In the genomic region with DNA sequence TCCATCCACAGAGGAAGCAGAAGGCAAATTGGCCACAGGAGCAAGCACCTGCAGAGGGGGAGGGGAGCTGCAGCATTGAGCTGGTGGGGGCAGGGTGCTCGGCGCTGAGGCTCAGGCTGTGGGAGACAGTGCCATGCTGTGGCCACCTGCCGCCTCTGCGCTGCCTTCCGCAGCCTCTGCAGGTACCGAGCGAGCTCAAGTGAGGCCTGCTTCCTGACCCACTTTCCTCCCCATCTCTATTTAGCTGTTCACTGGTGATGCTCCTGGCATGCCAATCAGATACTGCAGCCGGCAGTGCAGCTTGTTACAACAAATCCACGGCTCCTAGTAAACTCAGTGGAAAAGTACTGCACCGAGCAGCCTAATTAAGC, we compare ENCODE assay signal across 8 mouse cellular contexts.
DNase-seq lines count a peak whose midpoint lies in the region; ATAC-seq and TF ChIP-seq lines count a peak whose summit lies in the region.

No protein-coding gene starts in this region.

- no peaks in the 10 kb centered on the region for H3K79me2 ChIP-seq in CH12.LX (replicated peaks; ENCODE audit: control insufficient read depth, extremely low read depth, insufficient read depth, poor library complexity, severe bottlenecking)

- ATAC-seq in embryonic facial prominence, embryonic 14.5 days (ENCODE audit: low read depth), result peak; percentile 84
- peak; percentile 75; the same call in 1 of the 2 replicates for ATAC-seq in intestine, embryonic 14.5 days (replicated peaks; ENCODE audit: low FRiP score, low TSS enrichment, low read depth)
- ATAC-seq in midbrain, embryonic 14.5 days (ENCODE audit: low FRiP score, low TSS enrichment), result peak; percentile 87
- ATAC-seq in stomach, postnatal 0 days (ENCODE audit: low FRiP score, low TSS enrichment), result peak; percentile 63; the same call in 1 of the 2 replicates

- peaks cover 0 to 31% of the 10 kb centered on the region in 2 experiments for H3K36me3 ChIP-seq in CH12.LX (replicated peaks in 1 of 2; ENCODE audit: control insufficient read depth in 1 of 2, insufficient read depth in 1 of 2, low read length in 1 of 2)
- H3K36me3 ChIP-seq in embryonic facial prominence, embryonic 14.5 days (ENCODE audit: control insufficient read depth, insufficient read depth, low read length), result no peaks in the 10 kb centered on the region
- no peaks in the 10 kb centered on the region for H3K36me3 ChIP-seq in intestine, embryonic 14.5 days (ENCODE audit: control insufficient read depth, insufficient read depth, low read length)
- no peaks in the 10 kb centered on the region for H3K36me3 ChIP-seq in midbrain, embryonic 14.5 days (ENCODE audit: control insufficient read depth, insufficient read depth, low read length)
- no peaks in the 10 kb centered on the region for H3K36me3 ChIP-seq in stomach, postnatal 0 days (ENCODE audit: control insufficient read depth, insufficient read depth, low read length)

- no peak for TF ChIP-seq EP300 in CH12.LX (IDR thresholded peaks at IDR 0.05; ENCODE audit: low read length)
- TF ChIP-seq EP300 in stomach, postnatal 0 days (optimal IDR thresholded peaks at IDR 0.05), result no peak

- no peak for TF ChIP-seq POLR2A in CH12.LX (IDR thresholded peaks at IDR 0.05; ENCODE audit: low read depth, low read length)

- 14% methylated on average over 10 of the region's 10 CpGs for WGBS in embryonic facial prominence, embryonic 14.5 days
- 28% methylated on average over 10 of the region's 10 CpGs for WGBS in intestine, embryonic 14.5 days
- 15% methylated on average over 10 of the region's 10 CpGs for WGBS in midbrain, embryonic 14.5 days
- WGBS in stomach, postnatal 0 days, result 37% methylated on average over 10 of the region's 10 CpGs

- no peaks in the 10 kb centered on the region for H3K27me3 ChIP-seq in CH12.LX (replicated peaks)
- H3K27me3 ChIP-seq in embryonic facial prominence, embryonic 14.5 days (replicated peaks; ENCODE audit: control insufficient read depth, insufficient read depth, low read length), result no peaks in the 10 kb centered on the region
- H3K27me3 ChIP-seq in intestine, embryonic 14.5 days (replicated peaks; ENCODE audit: control insufficient read depth, insufficient read depth, low read length), result no peaks in the 10 kb centered on the region
- no peaks in the 10 kb centered on the region for H3K27me3 ChIP-seq in midbrain, embryonic 14.5 days (ENCODE audit: control insufficient read depth, insufficient read depth, low read length)
- no peaks in the 10 kb centered on the region for H3K27me3 ChIP-seq in stomach, postnatal 0 days (ENCODE audit: control insufficient read depth, insufficient read depth, low read length)

- in situ Hi-C loops in CH12.LX (cut with MboI; ENCODE audit: low pct_ligation_motif_present, low pct_unique_long_range_greater_than_20kb, low sequenced_read_pairs), result no loop called here

- no peak overlapping the region for H3K4me3 ChIP-seq in CH12.LX (replicated peaks in 1 of 3; ENCODE audit: low read depth in 2 of 3, low read length in 2 of 3, poor library complexity in 1 of 3)
- H3K4me3 ChIP-seq in embryonic facial prominence, embryonic 14.5 days (ENCODE audit: low read depth, low read length), result no peak overlapping the region
- H3K4me3 ChIP-seq in intestine, embryonic 14.5 days (ENCODE audit: low read depth, low read length), result no peak overlapping the region
- no peak overlapping the region for H3K4me3 ChIP-seq in midbrain, embryonic 14.5 days (replicated peaks; ENCODE audit: low read depth, low read length)
- H3K4me3 ChIP-seq in stomach, postnatal 0 days (ENCODE audit: low read depth, low read length), result no peak overlapping the region

- peak; percentile 67 for TF ChIP-seq RAD21 in CH12.LX (IDR thresholded peaks at IDR 0.05; ENCODE audit: low read depth, low read length)

- DNase-seq in CH12.LX (ENCODE audit: extremely low read depth), result peak; percentile 53
- peak; percentile 29 for DNase-seq in adrenal gland, adult 8-10 months
- DNase-seq in embryonic facial prominence, embryonic 14.5 days (ENCODE audit: low spot score), result peak; percentile 37
- no peak for DNase-seq in intestine, embryonic 14.5 days (ENCODE audit: low spot score)
- DNase-seq in left cerebral cortex, adult 11 months (ENCODE audit: low spot score), result peak; percentile 64
- DNase-seq in midbrain, embryonic 14.5 days, result peak; percentile 88
- DNase-seq in stomach, postnatal 0 days (ENCODE audit: low spot score), result peak; percentile 51
- no peak for DNase-seq in spleen, adult 12 weeks (ENCODE audit: low spot score)

- H3K27ac ChIP-seq in CH12.LX (ENCODE audit: insufficient read depth, low read depth), result no peak overlapping the region
- no peak overlapping the region for H3K27ac ChIP-seq in embryonic facial prominence, embryonic 14.5 days (replicated peaks; ENCODE audit: low read depth, low read length)
- H3K27ac ChIP-seq in intestine, embryonic 14.5 days (ENCODE audit: low read depth), result no peak overlapping the region
- peak overlapping the region; percentile 80 for H3K27ac ChIP-seq in midbrain, embryonic 14.5 days (replicated peaks; ENCODE audit: low read depth, low read length)
- H3K27ac ChIP-seq in stomach, postnatal 0 days (replicated peaks), result no peak overlapping the region

- no peak overlapping the region for H3K4me2 ChIP-seq in CH12.LX (ENCODE audit: insufficient read depth, low read depth, poor library complexity, severe bottlenecking)
- H3K4me2 ChIP-seq in embryonic facial prominence, embryonic 14.5 days (ENCODE audit: low read depth, low read length), result no peak overlapping the region
- no peak overlapping the region for H3K4me2 ChIP-seq in intestine, embryonic 14.5 days (ENCODE audit: low read length)
- H3K4me2 ChIP-seq in midbrain, embryonic 14.5 days (ENCODE audit: low read length), result peak overlapping the region; percentile 30
- no peak overlapping the region for H3K4me2 ChIP-seq in stomach, postnatal 0 days (replicated peaks; ENCODE audit: low read depth)

- dilution Hi-C loops in CH12.LX (cut with MboI; ENCODE audit: extremely low pct_ligation_motif_present, extremely low pct_unique_long_range_greater_than_20kb, low sequenced_read_pairs), result no loop called here

- H3K4me1 ChIP-seq in CH12.LX (ENCODE audit: control insufficient read depth in 1 of 2, insufficient read depth in 2 of 2), result peaks cover 14 to 37% of the 10 kb centered on the region in 2 experiments
- no peaks in the 10 kb centered on the region for H3K4me1 ChIP-seq in embryonic facial prominence, embryonic 14.5 days (ENCODE audit: control insufficient read depth, insufficient read depth, low read length)
- no peaks in the 10 kb centered on the region for H3K4me1 ChIP-seq in intestine, embryonic 14.5 days (replicated peaks; ENCODE audit: control insufficient read depth, insufficient read depth, low read length)
- peaks cover 17% of the 10 kb centered on the region for H3K4me1 ChIP-seq in midbrain, embryonic 14.5 days (ENCODE audit: control insufficient read depth, insufficient read depth, low read length)
- no peaks in the 10 kb centered on the region for H3K4me1 ChIP-seq in stomach, postnatal 0 days (replicated peaks; ENCODE audit: control insufficient read depth, insufficient read depth)

- H3K9ac ChIP-seq in CH12.LX (ENCODE audit: insufficient read depth, low read depth), result no peak overlapping the region
- 0 out of 2 replicates have a peak overlapping the region, but pooled peaks have one; percentile 19 for H3K9ac ChIP-seq in embryonic facial prominence, embryonic 14.5 days (ENCODE audit: low read depth, low read length)
- no peak overlapping the region for H3K9ac ChIP-seq in intestine, embryonic 14.5 days (ENCODE audit: low read length)
- no peak overlapping the region; the same call in 1 of the 2 replicates for H3K9ac ChIP-seq in midbrain, embryonic 14.5 days (replicated peaks; ENCODE audit: low read length)
- H3K9ac ChIP-seq in stomach, postnatal 0 days (ENCODE audit: low read length), result no peak overlapping the region

- peak in 1 of 2 experiments; percentile 68; a peak in 2 of 4 replicates for TF ChIP-seq CTCF in CH12.LX (conservative IDR thresholded peaks at IDR 0.05 in 1 of 2, IDR thresholded peaks at IDR 0.05 in 1 of 2; ENCODE audit: low read depth in 2 of 2, low read length in 2 of 2)
- peak; percentile 71 for TF ChIP-seq CTCF in stomach, postnatal 0 days (IDR thresholded peaks at IDR 0.05; ENCODE audit: low read depth)

- no peaks in the 10 kb centered on the region for H3K9me3 ChIP-seq in CH12.LX (replicated peaks; ENCODE audit: low read length)
- no peaks in the 10 kb centered on the region for H3K9me3 ChIP-seq in embryonic facial prominence, embryonic 14.5 days (ENCODE audit: control insufficient read depth, low read length)
- no peaks in the 10 kb centered on the region for H3K9me3 ChIP-seq in intestine, embryonic 14.5 days (ENCODE audit: control insufficient read depth, low read length)
- H3K9me3 ChIP-seq in midbrain, embryonic 14.5 days (ENCODE audit: control insufficient read depth, low read length), result no peaks in the 10 kb centered on the region
- H3K9me3 ChIP-seq in stomach, postnatal 0 days (ENCODE audit: control insufficient read depth, low read length), result no peaks in the 10 kb centered on the region

TF ChIP-seq in CH12.LX, 34 proteins besides CTCF, POLR2A, EP300 and RAD21 (continues in another document):
- TF ChIP-seq KAT2A (IDR thresholded peaks at IDR 0.05; ENCODE audit: insufficient replicate concordance, low read length), result no peak
- TF ChIP-seq MAX (IDR thresholded peaks at IDR 0.05; ENCODE audit: low read length), result no peak
- no peak for TF ChIP-seq ZKSCAN1 (IDR thresholded peaks at IDR 0.05; ENCODE audit: borderline replicate concordance, low read depth, low read length)
- no peak for TF ChIP-seq ZMIZ1 (IDR thresholded peaks at IDR 0.05; ENCODE audit: low read depth, low read length)
- peak; percentile 76 for TF ChIP-seq SMC3 (IDR thresholded peaks at IDR 0.05; ENCODE audit: low read depth, low read length)
- no peak for TF ChIP-seq SIN3A (IDR thresholded peaks at IDR 0.05; ENCODE audit: low read length)
- no peak for TF ChIP-seq ELF1 (IDR thresholded peaks at IDR 0.05; ENCODE audit: low read depth, low read length)
- TF ChIP-seq TCF12 (IDR thresholded peaks at IDR 0.05; ENCODE audit: low read depth, low read length), result peak; percentile 51; the same call in 1 of the 2 replicates
- TF ChIP-seq CHD2 (IDR thresholded peaks at IDR 0.05; ENCODE audit: low read length), result peak; percentile 97
- no peak for TF ChIP-seq MAFK (IDR thresholded peaks at IDR 0.05; ENCODE audit: insufficient replicate concordance, low read length)
- no peak for TF ChIP-seq PAX5 (IDR thresholded peaks at IDR 0.05; ENCODE audit: low read length)
- peak; percentile 52 for TF ChIP-seq IRF4 (IDR thresholded peaks at IDR 0.05; ENCODE audit: low read depth, low read length)
- TF ChIP-seq E2F4 (IDR thresholded peaks at IDR 0.05; ENCODE audit: insufficient replicate concordance, low read depth, low read length), result no peak
- TF ChIP-seq NELFE (IDR thresholded peaks at IDR 0.05; ENCODE audit: low read depth, low read length), result no peak
- TF ChIP-seq USF2 (conservative IDR thresholded peaks at IDR 0.05; ENCODE audit: low read depth, low read length), result no peak
- no peak for TF ChIP-seq USF1 (IDR thresholded peaks at IDR 0.05; ENCODE audit: low read depth, low read length)
- no peak for TF ChIP-seq TBP (conservative IDR thresholded peaks at IDR 0.05; ENCODE audit: low read depth, low read length)
- TF ChIP-seq JUN (IDR thresholded peaks at IDR 0.05; ENCODE audit: insufficient read depth, low read depth, low read length), result no peak

Comparison
In these comparisons a context has a peak if more than half of its experiments do, and no peak if none do; other contexts are left out.
1. DNase-seq: peak in CH12.LX (single experiment), adrenal gland, adult 8-10 months (single experiment), embryonic facial prominence, embryonic 14.5 days (single experiment), left cerebral cortex, adult 11 months (single experiment), midbrain, embryonic 14.5 days (single experiment) and stomach, postnatal 0 days (single experiment); none in intestine, embryonic 14.5 days (single experiment) and spleen, adult 12 weeks (single experiment).
2. Peak in every context shown above with its lines, with median percentiles within 50 percentile points of each other: ATAC-seq.